Mouse (Mus musculus) neural tube, embryonic 14.5 days (tissue): Measurements from ENCODE around the gene Suclg2. TPM values are rescaled to one million over a fixed set of nuclear protein-coding genes. Genes with fewer than 3 reads are reported as not detected.

Source experiments
- ATAC-seq: fragments of 200-750 bp; cut with Nextera tagmentation; 2 replicates; pipeline ENCODE4 v1.8.0; 2017; ENCODE audit warnings: low read depth, mild to moderate bottlenecking, moderate TSS enrichment, moderate library complexity
- H3K27ac ChIP-seq: fragments of 300-500 bp; sonication (generic); 2 replicates; pipeline ENCODE4 v1.5.1; 2014; ENCODE audit warnings: low read depth, mild to moderate bottlenecking, control low read depth, low read length, moderate library complexity, mixed read lengths
- H3K27me3 ChIP-seq: fragments of 300-500 bp; sonication (generic); 2 replicates; pipeline ENCODE4 v1.6.1; 2014; ENCODE audit warnings: low read length; ENCODE audit not compliant: control insufficient read depth, insufficient read depth
- H3K36me3 ChIP-seq: fragments of 300-500 bp; sonication (generic); 2 replicates; pipeline ENCODE4 v1.6.1; 2014; ENCODE audit warnings: low read length, mixed read lengths; ENCODE audit not compliant: control insufficient read depth, insufficient read depth
- H3K4me1 ChIP-seq: fragments of 300-500 bp; sonication (generic); 2 replicates; pipeline ENCODE4 v1.6.1; 2014; ENCODE audit warnings: low read length; ENCODE audit not compliant: control insufficient read depth, insufficient read depth
- H3K4me2 ChIP-seq: fragments of 300-500 bp; sonication (generic); 2 replicates; pipeline ENCODE4 v1.6.1; 2014; ENCODE audit warnings: mild to moderate bottlenecking, low read depth, low read length, control low read depth
- H3K4me3 ChIP-seq: fragments of 300-500 bp; sonication (generic); 2 replicates; pipeline ENCODE4 v1.5.1; 2014; ENCODE audit warnings: low read depth, low read length, control low read depth, mixed read lengths
- H3K9ac ChIP-seq: fragments of 300-500 bp; sonication (generic); replicated peaks from 2 replicates; pipeline ENCODE4 v1.6.1; 2014; ENCODE audit warnings: low read depth, mild to moderate bottlenecking, control low read depth, low read length, mixed read lengths
- H3K9me3 ChIP-seq: fragments of 300-500 bp; sonication (generic); 2 replicates; pipeline ENCODE4 v1.6.1; 2016; ENCODE audit warnings: low read length; ENCODE audit not compliant: control insufficient read depth
- WGBS: fragments of 180-500 bp; shearing (Covaris S2); extraction: QIAGEN DNeasy Blood & Tissue Kit; methylation state at CpG from one replicate; pipeline ENCODE4 v1.1.7; 2014; 5-methylcytosine and 5-hydroxymethylcytosine counted together
- polyA plus RNA-seq: library from polyadenylated mRNA; unstranded; fragments of >200 nt; fragmentation: Nextera tagmentation; extraction: Ambion mirVana; gene quantifications from 2 replicates; pipeline ENCODE4 v1.2.1, GENCODE M21; 2014

Gene Suclg2
- polyA plus RNA-seq, 1 experiment from 2014 or later, result 11.2 TPM

GRCm38 (mm10) chr6:95574867-95575266 lies 143.7 kb downstream of the Suclg2 start:
- no peaks in the 10 kb centered on the region for H3K36me3 ChIP-seq
- H3K4me1 ChIP-seq, result peaks cover 7% of the 10 kb centered on the region
- no peak; the same call in 1 of the 2 replicates for ATAC-seq
- H3K9ac ChIP-seq, result no peak overlapping the region
- 13% methylated on average over 3 of the region's 3 CpGs for WGBS
- H3K4me3 ChIP-seq, result no peak overlapping the region
- no peak overlapping the region for H3K4me2 ChIP-seq
- no peaks in the 10 kb centered on the region for H3K9me3 ChIP-seq
- no peak overlapping the region for H3K27ac ChIP-seq
- no peaks in the 10 kb centered on the region for H3K27me3 ChIP-seq

GRCm38 (mm10) chr6:95574389-95574788 lies 144.2 kb downstream of the Suclg2 start:
- ATAC-seq, result no peak
- H3K27me3 ChIP-seq, result no peaks in the 10 kb centered on the region
- H3K4me2 ChIP-seq, result no peak overlapping the region
- H3K4me1 ChIP-seq, result peaks cover 7% of the 10 kb centered on the region
- H3K9ac ChIP-seq, result no peak overlapping the region
- H3K4me3 ChIP-seq, result no peak overlapping the region
- H3K27ac ChIP-seq, result no peak overlapping the region
- H3K9me3 ChIP-seq, result no peaks in the 10 kb centered on the region
- 25% methylated on average over 4 of the region's 4 CpGs for WGBS
- H3K36me3 ChIP-seq, result no peaks in the 10 kb centered on the region

DNA sequence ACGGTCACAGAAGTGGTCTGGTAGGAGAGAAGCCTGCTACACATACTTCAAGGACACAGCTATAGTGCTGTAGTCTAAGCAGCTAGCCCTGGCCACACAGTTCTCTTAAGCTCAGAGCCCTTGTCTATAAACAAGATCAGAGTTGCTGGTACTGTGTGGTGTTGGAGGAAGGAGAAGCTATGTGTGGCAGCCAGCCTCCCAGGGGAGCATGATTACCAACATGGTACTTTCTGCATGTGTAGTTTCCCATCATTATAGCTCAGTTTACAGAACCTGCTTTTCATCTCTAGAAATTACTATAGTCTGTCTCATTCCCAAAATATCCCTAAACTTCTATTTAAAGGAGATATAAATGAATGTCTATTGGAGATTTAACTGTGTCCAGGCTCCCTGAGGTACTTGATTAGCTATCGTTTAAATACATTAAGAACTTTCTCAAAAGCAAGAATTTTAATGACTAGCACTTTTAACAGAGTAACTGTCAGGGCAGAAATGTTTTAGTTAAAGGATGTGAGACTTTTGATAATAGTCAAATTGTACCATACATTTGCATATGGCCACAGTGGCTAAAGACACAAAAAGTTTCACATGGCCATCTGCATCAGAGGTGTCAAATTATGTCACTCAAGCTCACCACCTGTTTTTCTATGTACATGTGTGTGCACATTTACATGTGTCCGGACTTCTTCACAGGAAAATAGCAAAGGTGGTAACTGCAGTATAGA lies 145.4 kb downstream of the Suclg2 start:
- WGBS, result 84% methylated on average over 3 of the region's 3 CpGs

GRCm38 (mm10) chr6:95571620-95572019 lies 147.0 kb downstream of the Suclg2 start:
- no peak overlapping the region for H3K4me2 ChIP-seq
- WGBS, result 43% methylated on average over 3 of the region's 3 CpGs
- H3K4me3 ChIP-seq, result no peak overlapping the region
- ATAC-seq, result no peak
- no peaks in the 10 kb centered on the region for H3K36me3 ChIP-seq
- H3K27ac ChIP-seq, result no peak overlapping the region
- no peaks in the 10 kb centered on the region for H3K27me3 ChIP-seq
- no peaks in the 10 kb centered on the region for H3K9me3 ChIP-seq
- H3K9ac ChIP-seq, result no peak overlapping the region
- peaks cover 7% of the 10 kb centered on the region for H3K4me1 ChIP-seq

More for the DNA sequence above, 145.4 kb downstream of the Suclg2 start:
- no peak overlapping the region for H3K27ac ChIP-seq
- H3K4me1 ChIP-seq, result peaks cover 7% of the 10 kb centered on the region
- ATAC-seq, result no peak
- no peaks in the 10 kb centered on the region for H3K27me3 ChIP-seq
- H3K9me3 ChIP-seq, result no peaks in the 10 kb centered on the region
- no peak overlapping the region for H3K4me2 ChIP-seq
- no peak overlapping the region for H3K4me3 ChIP-seq
- no peak overlapping the region for H3K9ac ChIP-seq
- H3K36me3 ChIP-seq, result no peaks in the 10 kb centered on the region

DNA sequence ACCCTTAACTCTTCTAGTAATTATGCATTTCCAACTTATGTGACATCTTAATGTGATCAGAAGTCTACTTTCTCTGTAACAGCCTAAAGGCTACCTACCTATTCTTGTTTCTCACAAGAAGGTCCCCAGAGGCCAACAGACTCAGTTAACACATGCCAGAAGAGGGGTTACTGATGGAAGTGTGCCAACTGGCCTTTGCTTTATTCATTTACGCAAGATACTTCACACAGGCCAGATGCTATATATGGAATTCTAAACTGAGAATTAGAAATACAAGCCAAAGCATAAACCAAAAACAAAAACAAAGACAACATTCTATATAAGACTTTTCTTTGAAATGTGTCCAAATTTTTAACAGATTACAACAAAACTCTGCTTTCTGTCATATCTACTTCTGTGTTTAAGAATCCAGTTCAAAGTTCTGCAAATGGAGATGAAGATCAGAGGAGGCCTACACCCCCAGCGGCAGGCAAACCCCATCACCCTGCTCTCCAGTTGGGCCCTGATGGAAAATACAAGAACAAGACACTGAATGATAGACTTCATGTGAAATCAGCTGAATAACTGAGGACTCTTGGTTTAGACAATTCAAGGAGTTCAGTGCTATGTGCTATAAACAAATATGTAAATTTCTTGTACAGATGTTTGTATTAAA lies 155.1 kb downstream of the Suclg2 start:
- Histone ChIP-seq H3K4me1 (no peaks in the 10 kb centered on the region), H3K9ac (no peak overlapping the region), H3K27ac (no peak overlapping the region), H3K27me3 (no peaks in the 10 kb centered on the region), H3K36me3 (no peaks in the 10 kb centered on the region), H3K9me3 (no peaks in the 10 kb centered on the region), H3K4me2 (no peak overlapping the region), H3K4me3 (no peak overlapping the region)
- 75% methylated on average over 2 of the region's 2 CpGs for WGBS
- no peak for ATAC-seq

DNA sequence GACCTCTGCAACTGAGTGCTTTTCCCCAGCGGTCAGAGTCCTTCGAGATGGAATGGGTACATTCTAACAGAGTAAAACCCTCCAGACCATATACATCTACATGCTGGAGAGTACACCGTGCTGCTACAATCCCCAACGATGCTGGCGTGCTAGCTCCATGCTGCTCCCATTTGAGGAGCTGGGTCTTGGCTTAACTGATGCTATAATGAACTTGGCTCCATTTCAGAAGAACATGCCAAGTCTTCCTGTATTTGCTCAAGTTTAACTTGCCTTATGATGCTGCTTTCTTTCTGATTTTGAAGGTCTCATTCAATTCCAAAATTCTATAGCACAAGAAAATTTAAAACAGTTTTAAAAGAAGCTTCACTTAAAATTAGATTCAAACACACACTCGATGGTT lies 162.3 kb downstream of the Suclg2 start:
- no peak overlapping the region for H3K9ac ChIP-seq
- 91% methylated on average over 6 of the region's 6 CpGs for WGBS
- no peaks in the 10 kb centered on the region for H3K9me3 ChIP-seq
- H3K36me3 ChIP-seq, result no peaks in the 10 kb centered on the region
- no peak overlapping the region for H3K4me2 ChIP-seq
- no peak for ATAC-seq
- H3K27ac ChIP-seq, result no peak overlapping the region
- no peak overlapping the region for H3K4me3 ChIP-seq
- H3K27me3 ChIP-seq, result no peaks in the 10 kb centered on the region
- H3K4me1 ChIP-seq, result no peaks in the 10 kb centered on the region

- Histone ChIP-seq H3K4me1 (no peaks in the 10 kb centered on the region), H3K9me3 (no peaks in the 10 kb centered on the region), H3K9ac (no peak overlapping the region), H3K4me2 (no peak overlapping the region), H3K27ac (no peak overlapping the region), H3K4me3 (no peak overlapping the region), H3K36me3 (no peaks in the 10 kb centered on the region), H3K27me3 (no peaks in the 10 kb centered on the region)
- no peak for ATAC-seq
- WGBS, result 78% methylated on average over 6 of the region's 6 CpGs
These were observed 166.2 kb downstream of the Suclg2 start for GRCm38 (mm10) chr6:95552339-95552950.

GRCm38 (mm10) chr6:95551000-95551399 lies 167.6 kb downstream of the Suclg2 start:
- Histone ChIP-seq H3K9ac (no peak overlapping the region), H3K4me3 (no peak overlapping the region), H3K4me1 (no peaks in the 10 kb centered on the region), H3K4me2 (no peak overlapping the region), H3K27me3 (no peaks in the 10 kb centered on the region), H3K9me3 (no peaks in the 10 kb centered on the region), H3K27ac (no peak overlapping the region), H3K36me3 (no peaks in the 10 kb centered on the region)
- 63% methylated on average over 4 of the region's 4 CpGs for WGBS
- ATAC-seq, result no peak

DNA sequence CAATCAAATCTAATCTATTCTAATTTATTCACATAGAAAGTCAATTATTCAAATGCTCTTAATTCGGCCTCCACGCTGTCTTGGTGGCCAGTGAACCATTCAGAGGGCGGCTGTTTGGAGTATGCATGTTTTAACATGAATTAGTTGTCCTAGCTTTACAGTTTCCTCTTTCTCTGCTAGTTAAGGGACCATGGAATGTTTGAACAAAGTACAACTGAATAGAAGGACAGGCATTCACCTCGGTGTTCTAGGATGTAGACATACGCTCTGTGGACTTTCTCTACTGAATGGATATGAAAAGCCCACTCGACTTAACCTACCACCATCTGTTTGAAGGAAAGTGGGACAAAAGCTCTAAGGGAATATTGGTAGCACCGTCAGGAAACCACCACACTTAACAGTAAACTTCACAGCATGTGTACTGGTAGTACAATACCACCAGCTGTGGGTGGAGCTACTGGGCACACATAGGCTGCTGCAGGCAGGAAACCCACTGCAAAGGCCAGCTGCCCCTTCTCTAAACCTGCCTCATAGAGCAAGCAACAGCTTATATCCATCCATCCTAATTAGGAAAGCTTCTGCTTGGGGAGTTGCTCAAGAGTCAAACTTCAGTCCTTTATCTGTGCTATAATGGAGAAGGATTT lies 172.3 kb downstream of the Suclg2 start:
- Histone ChIP-seq H3K4me2 (no peak overlapping the region), H3K4me3 (no peak overlapping the region), H3K27ac (no peak overlapping the region), H3K36me3 (no peaks in the 10 kb centered on the region), H3K27me3 (no peaks in the 10 kb centered on the region), H3K9ac (no peak overlapping the region), H3K4me1 (no peaks in the 10 kb centered on the region), H3K9me3 (no peaks in the 10 kb centered on the region)
- no peak for ATAC-seq
- 33% methylated on average over 7 of the region's 7 CpGs for WGBS
